Mouse (Mus musculus) spleen, adult 18-20 months (tissue): ENCODE data around the gene Numa1.
"Not testable (repeated sequence)": the region's sequence is repeated elsewhere in the genome, so short reads cannot be mapped to it uniquely, and the experiment has no call there.

Experiments used
- DNase-seq, 2 experiments: peaks; one replicate each; pipeline ENCODE4 v3.0.0; 2022; ENCODE audit warnings: mixed read lengths in 2 of 2

Gene Numa1

DNA sequence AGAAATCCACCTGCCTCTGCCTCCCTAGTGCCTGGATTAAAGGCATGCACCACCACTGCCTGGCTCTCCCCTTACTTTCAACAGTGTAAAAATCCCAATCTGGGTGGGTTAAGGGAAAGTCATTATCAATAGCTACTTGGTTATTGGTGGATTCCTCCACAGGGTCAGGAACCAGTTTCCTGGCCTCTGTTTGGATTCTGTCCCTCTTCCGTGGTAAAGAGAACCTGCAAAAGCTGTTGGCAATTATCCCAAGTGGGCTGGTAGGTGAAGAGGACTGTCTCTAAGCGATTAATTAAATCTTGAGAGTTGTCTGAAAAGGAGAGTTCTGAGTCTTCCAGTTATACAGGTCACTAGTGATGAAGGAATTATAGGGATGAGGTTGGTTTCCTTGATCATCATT, 4.4 kb downstream of the Numa1 start:
- no peak for DNase-seq

DNA sequence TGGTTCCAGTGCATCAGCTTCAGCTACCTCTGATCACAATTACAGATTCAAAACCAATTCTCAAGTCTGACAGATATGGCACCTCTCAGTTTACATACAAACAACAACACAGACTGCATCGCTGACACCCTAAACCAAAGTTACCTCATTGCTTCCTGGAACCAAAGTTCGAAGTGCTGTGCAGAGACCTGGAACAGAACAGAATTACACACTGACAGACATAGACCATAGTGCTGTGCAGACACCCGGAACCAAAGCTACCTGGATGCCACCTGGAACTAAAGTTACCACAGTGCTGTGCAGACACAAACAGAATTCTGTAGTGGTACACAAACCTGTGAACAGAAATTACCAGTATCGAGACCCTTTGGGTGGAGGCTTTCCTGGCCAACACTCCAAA, 5.8 kb downstream of the Numa1 start:
- no peak for DNase-seq

- not testable (repeated sequence) for DNase-seq
Observed at GRCm38 (mm10) chr7:101949008-101949407, 15.1 kb downstream of the Numa1 start.

DNA sequence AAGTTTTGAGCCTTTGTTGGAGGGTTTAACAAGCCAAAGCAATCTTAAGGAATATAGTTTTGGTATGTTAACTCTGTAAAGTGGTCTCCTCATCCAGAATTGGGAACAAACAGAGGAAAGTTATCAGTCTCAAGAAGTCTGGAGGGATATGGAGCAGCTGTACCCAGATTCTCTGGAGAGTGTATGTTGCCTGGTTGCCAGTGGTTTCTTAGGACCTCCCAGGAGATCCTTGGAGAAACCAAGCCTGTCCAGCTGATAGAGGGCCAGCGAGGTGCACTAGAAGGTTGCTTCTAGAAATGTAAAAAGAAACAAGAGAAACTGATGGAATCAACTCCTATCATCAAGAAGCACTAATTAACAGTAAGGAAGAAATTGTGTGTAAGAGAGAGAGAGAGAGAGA, 17.7 kb downstream of the Numa1 start:
- no peak for DNase-seq

DNA sequence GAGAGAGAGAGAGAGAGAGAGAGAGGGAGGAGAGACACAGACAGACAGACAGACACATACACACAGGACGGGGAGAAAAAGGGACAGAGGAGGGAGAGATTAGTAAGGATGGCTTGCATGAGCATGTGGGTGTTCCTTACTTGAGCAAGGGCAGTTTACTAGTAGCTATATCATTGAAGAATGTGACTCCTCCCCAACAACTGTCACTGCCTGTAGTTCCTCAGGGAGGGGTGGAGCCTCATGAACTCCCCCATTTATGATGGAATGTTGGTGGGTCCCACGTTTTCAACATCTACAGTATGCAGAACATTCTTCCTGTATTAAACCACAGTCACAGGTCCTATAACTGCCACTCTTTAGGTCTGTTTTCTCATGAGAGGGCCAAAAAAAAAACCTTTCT, 18.2 kb downstream of the Numa1 start:
- DNase-seq = no peak

- no peak for DNase-seq
Observed at GRCm38 (mm10) chr7:101954163-101954562, 20.3 kb downstream of the Numa1 start.

DNA sequence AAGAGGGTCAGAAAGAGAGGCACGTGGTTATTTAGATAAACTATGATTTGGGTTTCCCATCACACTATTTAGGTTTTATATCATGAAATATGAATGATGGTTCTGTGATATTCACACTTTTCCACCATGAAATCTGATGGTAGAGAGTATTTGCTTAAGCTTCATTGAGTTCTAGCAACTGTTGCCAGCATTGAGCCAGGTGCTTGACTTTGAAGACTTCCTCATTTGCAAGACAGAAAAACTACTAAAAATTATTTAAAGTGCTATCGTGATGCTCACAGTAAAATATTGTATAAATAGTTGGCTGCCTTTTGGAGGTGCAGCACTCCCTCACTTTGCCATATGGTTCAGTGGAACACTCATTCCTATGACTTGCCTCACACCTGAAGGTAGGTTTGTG, 21.4 kb downstream of the Numa1 start:
- no peak for DNase-seq

- no peak for DNase-seq
Observed at GRCm38 (mm10) chr7:101955862-101956261, 22.0 kb downstream of the Numa1 start.

- no peak for DNase-seq
Observed at GRCm38 (mm10) chr7:101956481-101956880, 22.6 kb downstream of the Numa1 start.

GRCm38 (mm10) chr7:101956911-101957310, 23.0 kb downstream of the Numa1 start:
- no peak for DNase-seq

- DNase-seq = no peak
Observed at GRCm38 (mm10) chr7:101962829-101963228, 28.9 kb downstream of the Numa1 start.

DNA sequence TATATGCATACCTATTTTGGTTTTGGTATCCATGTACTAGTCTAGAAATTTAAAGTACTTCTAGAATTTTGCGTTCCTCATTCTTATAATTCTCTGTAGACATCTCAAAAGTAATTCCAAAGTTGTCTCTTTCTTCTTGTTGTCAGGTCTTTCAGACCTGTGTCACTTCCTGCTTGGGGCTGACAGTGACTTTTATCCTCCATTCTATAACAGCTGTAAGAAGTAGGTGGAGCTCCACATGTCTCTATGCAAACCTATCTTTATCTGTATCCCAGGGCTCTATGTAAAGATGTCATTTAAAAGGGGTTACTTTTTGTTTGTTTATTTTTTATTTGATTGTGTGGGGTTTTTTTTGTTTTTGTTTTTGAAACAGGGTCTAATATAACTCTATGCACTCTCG, 29.7 kb downstream of the Numa1 start:
- DNase-seq = no peak

- no peak for DNase-seq
Observed at GRCm38 (mm10) chr7:101964551-101964950, 30.6 kb downstream of the Numa1 start.

GRCm38 (mm10) chr7:101965606-101966005, 31.7 kb downstream of the Numa1 start:
- no peak for DNase-seq

DNA sequence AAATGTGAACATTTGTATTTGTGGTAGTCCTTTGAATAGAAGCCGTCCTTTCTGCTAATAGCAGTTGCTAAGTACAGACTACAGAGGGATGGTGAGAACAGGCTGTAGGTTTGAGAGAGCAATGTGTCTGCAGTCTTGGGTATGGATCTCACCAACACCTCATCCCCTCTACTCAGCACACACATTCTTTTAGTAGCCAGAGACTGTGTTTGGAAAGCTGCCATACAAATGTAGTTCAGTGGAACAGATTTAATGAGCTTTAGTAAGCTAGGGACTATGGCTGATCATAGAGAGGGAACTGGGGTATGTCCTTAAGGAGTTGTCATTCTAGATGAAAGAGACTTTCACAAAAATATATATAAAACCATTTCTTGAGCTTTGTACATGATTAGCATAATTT, 33.3 kb downstream of the Numa1 start:
- no peak for DNase-seq

DNA sequence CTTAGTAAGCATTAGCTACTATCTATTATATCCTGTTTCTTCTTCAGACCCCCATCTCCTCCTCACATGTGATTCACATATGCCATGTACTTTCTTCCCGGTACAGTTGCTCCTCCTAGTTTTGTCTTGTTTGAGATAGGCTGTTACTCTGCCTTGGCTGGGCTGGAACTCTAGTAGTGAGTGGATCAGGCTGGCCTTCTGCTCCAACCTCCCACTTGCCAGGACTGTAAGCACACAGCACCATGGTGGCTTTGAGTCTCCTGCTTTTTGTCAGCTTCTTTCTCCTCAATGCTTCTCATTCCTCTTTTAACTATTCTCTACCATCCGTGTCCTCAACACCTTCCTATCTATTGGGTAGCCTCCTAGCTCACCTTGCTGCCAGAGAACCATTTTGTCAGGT, 34.8 kb downstream of the Numa1 start:
- DNase-seq = no peak

DNA sequence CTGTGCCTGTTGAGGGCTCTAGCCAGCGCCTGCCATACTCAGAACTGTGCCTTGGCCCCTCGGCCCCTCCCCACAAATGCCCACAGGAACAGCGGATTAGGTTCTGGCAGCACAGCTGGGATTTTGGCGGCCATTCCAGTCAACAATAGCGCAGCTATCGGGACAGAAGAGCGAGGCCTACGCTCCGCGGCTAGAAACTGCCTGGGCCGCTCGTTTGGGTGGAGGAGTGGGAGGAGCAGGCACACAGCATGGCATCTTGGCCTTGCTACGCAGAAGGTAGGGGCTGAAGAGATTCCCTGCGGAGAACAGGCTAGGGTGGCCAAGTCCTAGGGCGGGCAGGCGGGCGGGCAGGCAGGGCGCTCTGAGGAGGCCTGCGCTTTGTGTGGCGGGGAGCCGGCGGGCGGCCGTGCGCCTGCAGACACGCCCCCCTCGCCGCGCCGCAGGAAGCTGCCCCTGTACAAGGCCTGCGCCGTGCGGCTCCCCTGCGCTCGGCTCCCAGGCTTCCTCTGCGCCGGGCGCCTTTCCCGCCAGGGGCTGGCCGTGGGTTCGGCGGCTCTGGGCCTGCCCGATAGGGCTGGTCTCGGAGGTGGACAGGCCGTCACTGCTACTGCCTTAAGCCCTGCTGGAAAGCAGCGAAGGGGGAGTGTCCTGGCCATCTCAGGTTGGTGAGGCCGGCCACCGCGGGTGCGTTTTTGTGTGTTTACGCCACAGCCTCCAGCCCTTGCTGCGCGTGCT, 36.0 kb downstream of the Numa1 start:
- peak; percentile 76 to 85 for DNase-seq

GRCm38 (mm10) chr7:101970429-101970775, 36.5 kb downstream of the Numa1 start:
- DNase-seq = peak; percentile 74 to 76

GRCm38 (mm10) chr7:101970821-101971461, 37.0 kb downstream of the Numa1 start:
- peak; percentile 38 to 54 for DNase-seq

DNA sequence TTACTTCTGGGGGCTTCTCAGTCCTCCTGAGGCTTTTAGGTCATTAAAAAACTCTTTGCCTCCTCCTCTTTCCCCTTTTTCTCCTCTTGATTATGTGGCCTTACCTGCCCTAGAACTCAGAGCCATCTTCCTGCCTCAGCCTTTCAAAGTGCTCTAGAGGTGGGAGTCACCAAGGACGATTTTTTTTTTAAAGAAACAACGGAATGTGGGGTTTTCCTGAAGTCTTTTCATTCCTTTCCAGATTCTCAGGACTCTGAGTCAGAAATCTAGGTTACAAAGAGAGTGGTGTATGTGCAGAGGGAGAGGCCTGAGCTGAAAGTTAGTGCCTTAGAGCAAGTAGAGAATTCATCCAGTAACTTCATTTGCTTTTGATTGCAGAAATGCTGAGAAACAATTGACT, 37.8 kb downstream of the Numa1 start:
- no peak for DNase-seq

DNA sequence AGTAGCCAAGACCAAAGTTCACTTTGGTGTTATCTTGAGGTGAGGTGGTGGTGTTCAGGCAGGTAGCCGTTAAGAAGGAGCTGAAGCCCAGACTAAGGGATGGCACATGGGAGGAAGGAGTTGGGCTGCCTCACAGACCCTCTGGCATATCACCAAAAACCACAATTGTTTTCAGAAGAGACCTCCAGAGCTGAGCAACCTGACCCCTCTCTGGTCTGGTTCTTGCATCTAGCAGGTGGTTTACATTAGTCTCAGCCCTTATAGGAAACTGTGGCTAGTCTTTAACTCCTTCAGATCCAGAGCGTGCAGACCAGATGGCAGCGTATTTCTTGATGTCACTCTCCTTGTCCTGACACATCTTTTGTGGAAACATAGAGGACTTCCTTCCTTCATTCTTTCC, 39.8 kb downstream of the Numa1 start:
- no peak for DNase-seq

DNA sequence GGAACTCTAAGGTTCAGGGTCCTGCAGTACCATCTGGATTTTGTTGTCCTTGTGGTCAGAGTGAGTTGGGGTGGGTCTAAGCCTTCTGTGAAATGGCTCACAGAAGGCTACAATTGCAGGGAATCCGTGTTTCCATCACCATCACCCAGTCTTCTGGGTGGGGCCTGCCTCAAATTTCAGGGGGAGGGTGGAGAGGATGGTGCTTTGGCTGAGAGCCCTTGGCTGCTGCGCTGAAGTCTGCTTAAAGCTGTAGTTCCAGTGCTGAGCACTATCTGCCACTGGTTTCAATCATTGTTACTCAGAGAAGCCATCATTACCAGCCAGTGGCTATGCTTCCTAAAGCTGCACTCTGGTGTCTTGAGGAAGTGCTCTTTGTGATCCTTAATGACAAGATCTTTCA, 40.6 kb downstream of the Numa1 start:
- no peak for DNase-seq

GRCm38 (mm10) chr7:101982735-101983134, 48.8 kb downstream of the Numa1 start:
- no peak for DNase-seq

DNA sequence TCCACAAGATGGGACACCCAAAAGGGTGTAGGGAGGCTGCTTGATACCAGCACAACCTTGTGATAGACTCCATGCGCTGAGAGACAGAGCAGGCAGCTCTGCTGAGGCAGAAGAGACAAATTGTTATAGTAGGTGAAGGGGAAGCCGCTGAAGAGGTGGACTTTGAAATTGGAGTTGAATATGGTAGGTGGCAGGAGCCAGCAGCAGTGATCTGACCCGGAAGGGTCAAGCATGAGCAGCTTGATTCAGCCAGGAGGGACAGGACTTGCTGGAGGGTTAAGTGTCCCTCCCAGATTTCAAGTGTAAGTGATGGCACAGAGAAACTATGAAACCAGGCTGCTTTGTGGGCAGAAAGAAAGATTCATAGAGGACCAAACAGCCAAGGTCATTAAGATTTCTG, 51.2 kb downstream of the Numa1 start:
- DNase-seq = no peak

- no peak for DNase-seq
Observed at GRCm38 (mm10) chr7:101994241-101994640, 60.3 kb downstream of the Numa1 start.
